Mouse (Mus musculus) neutrophil, adult 5-6 weeks (primary cell): Measurements from ENCODE around the gene BC055324. TPM values are rescaled to one million over a fixed set of nuclear protein-coding genes. Genes with fewer than 3 reads are reported as not detected.

Experiments
- ATAC-seq: fragments of 151-379, 151-347 bp; 2 replicates; pipeline ENCODE4 v1.8.0; 2017; ENCODE audit warnings: mild to moderate bottlenecking, moderate TSS enrichment; ENCODE audit not compliant: insufficient number of reproducible peaks, poor library complexity, low FRiP score, severe bottlenecking; ENCODE audit errors: extremely low read depth
- total RNA-seq: library from RNA; stranded (forward); fragments of 200-1000 nt; gene quantifications from 2 replicates; pipeline ENCODE4 v1.2.3, GENCODE M21; 2017

BC055324 gene
- total RNA-seq, 1 experiment from 2014 or later: 7.7 TPM

DNA sequence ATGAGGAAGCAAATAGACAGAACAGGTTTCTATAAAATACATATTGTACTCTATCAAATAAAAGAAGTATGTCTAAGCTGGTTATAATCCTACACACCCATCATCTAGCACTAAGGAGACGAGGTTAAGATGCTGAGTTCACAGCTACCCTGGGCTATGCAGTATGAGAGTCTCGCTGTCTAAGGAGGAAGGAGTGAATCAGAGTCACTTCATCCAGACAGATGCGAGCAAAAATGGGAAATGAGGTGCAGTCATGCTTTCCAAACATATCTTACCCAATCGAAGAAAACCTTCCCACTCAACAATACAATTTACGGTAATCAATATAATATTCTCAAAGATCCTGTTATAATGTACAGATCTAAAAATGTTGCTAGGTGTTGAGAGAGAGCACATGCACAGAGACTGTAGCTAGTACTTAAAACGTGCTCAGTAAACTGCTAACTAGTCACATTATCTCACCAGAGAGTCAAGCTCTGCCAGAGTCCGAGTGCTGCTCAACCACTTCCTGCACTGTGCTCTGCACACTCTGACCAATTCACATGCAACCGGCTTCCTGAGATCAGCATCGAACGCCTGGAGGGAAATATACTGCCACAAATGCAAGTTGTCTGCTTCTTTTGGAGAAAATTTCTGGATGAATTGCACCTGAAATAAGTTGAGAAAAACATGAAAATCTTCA lies 30.4 kb downstream of the BC055324 start:
- no peak for ATAC-seq

GRCm38 (mm10) chr1:163958036-163958435 lies 36.6 kb downstream of the BC055324 start:
- ATAC-seq: no peak

DNA sequence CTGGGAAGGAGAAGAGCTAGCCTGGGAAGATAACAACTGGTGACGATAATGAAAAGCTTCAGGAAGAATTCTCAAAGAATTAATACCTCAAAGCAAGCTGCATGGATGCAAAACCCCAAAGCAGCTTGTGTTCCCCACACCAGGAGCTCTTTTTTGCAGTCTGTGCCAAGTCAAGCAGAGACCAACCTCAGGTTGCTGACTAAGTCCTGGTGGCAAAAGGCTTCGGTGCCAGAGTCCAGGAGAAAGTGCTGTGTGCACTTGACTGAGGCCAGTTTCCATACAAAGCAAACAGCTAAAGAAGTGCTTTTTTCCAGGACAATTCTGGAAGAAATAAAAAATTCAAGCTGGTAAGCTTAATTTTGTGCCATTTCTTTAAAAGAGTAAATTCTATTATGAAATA lies 41.2 kb downstream of the BC055324 start:
- ATAC-seq: no peak

DNA sequence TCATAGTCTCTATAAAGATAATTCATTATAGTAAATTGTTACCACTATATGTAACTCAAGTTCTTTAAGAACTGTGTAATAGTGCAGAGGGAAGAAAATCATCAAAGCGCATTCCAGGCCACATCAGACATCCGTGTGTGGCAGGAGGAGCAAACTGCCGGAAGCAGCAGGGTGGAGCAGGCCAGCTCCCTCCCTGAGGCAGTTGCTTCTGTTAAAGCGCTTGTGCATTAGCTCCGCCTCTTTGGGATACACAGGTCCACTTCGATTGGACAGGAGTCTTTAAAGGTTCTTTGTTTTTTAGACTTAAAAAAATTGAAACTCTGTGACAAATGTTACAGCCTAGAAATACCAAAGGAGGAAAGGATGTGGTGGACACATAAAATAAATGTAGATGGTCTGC lies 52.5 kb downstream of the BC055324 start:
- no peak for ATAC-seq

- no peak for ATAC-seq
Observed at GRCm38 (mm10) chr1:163934591-163934990, 60.0 kb downstream of the BC055324 start.

GRCm38 (mm10) chr1:163931801-163932200 lies 62.8 kb downstream of the BC055324 start:
- no peak for ATAC-seq

GRCm38 (mm10) chr1:163930458-163930794 lies 64.2 kb downstream of the BC055324 start:
- ATAC-seq: peak; percentile 8; the same call in 1 of the 2 replicates

DNA sequence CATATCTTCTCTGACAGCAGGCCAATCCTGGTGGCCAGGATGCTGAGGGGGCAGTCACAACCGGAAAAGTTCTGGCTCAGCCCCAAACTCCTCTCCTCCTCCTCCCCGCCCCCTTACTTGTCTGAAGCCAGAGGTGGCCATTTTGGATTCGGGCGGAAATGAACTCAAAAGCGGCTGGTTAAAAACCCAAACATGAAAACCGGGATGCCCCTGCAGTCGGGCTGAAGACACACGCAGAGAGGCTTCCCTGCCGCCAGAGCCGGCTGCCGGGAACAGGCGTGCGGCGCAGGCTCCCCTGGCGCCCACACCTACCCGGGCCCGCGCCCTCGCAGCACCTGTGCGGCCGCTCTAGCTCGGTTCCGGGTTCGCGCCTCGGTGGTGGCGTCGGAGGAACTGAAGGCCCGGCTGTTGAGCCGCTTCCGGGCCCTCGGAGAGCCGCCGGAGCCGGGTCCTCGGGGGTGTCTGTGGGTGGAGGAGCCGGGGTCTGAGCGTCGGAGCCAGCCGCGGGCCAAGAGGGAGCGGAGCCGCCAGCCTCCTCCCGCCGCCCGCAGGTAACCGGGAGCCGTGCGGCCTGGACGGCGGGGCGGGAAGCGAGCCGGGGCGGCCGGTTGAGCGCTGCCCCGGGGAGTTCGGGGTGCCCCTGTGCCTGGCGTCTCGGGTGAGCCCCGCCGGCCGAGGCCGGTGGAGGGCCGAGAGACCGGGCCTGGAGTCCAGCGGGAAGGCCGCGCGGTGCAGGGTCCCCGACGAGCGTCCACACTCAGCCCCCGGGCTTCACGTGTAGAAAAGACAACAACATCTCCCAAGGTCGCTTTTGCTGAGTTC lies 64.7 kb downstream of the BC055324 start:
- peak; percentile 81 for ATAC-seq

DNA sequence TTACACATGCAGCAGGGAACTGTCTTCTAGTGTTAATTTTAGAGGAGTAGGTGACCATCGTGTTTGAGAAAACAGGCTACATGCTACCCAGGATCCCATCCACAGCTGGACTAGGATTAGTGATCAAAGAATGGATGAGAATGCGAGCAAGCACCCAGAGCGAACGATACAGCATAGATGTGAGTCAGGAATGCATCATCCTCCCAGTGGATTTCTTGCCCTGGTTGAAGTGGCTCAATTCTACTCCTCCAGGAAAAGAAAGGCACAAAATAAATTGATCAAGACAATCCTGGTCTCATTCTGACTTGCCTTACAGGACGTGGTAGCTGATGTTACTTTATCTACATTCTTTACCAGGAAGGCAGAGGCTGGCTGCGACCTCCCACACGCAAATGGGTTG lies 65.8 kb downstream of the BC055324 start, which contains the start of gene Scyl3:
Gene Scyl3, plus strand, starts transcription at position 255 of the 400 bp plus-strand sequence.
- ATAC-seq: no peak

DNA sequence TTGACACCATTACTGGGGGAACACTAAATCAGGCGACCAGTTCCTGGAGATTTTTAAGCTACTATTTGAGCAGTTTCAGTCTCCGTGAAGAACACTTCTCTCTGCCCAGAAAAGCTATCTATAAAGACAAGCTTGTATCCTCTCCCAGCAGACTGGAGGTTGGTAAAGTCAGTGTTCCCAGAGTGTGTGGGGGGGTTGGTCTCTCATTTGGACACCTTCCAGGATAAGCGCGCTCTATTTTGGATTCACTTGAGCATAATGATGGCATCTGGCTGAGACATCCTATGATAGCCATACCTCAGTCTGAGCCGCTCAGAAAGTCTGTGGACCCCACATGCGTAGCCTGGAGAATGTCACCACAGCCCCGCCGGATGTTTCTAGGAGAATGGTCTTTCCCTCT lies 70.5 kb downstream of the BC055324 start:
- ATAC-seq: no peak

DNA sequence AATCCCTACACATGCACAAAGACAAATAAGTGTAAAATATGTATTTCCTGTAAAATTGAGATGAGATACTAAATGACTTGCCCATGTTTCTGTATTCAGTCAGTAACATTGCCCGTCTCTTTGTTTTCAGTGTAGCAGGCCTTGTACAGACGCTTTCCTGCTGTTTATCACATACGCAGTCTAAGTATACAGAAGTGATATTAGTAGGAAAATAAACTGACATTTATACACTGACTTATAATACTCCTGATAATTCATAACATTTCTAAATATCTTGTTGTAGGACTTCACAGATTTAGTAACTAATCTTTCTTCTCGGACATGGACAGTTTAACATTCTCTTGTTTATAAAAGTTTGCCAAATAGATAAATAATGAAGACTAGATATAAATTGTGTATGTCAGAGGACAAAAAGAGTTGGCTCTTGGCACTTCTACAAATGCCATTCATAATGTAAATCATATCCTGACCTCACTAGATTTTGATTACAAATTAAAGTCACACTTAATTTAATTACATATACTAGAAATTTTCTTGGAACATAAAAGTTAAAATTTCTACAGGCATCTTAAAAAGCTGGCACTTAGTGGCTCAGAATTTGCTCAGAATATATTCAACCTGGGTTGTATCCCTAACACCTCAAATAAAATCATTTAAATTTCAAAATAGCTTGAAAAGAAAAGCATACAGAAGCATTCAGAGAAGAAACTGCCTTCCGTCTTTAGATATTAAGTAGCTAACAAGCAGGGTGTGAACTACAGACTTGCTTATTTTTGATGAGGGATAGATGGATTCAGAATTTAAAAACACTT lies 77.0 kb downstream of the BC055324 start:
- ATAC-seq: no peak

DNA sequence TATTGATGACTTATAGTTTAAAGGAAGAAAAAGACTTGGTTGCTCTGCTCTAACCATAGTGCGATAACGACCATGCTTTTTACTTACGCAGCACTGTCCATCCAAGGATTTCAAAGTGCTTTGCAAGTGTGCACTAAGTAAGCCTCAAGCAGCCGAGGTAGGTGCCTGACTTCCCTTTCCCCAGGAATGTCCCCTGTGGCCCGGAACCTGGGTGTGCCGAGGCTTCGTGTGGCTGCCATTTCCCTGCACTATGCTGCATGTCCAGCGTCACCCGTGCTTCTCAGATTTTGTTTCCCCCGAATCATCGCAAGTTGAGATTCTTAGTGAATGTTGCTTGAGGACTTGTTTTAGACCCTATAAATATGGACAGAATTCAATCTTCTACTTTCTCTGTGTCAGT lies 82.6 kb downstream of the BC055324 start:
- no peak for ATAC-seq

DNA sequence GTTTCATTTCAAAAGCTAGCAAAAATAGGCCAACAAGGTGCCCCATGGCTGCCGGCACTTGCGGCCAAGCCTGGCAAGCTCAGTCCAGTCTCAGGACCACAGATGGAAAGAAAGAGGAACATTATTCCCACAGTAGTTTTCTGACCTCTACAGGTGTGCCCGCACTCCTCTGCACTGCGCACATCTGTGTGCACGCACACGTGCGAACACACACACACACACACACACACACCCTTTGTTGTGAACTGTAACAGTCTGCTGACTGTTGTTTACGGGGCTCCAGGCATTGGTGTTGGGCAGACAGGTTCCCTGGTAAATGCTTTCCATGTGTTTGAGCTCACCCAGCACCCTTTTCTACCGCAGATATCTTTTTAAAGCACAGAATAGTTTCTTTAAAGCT lies 83.8 kb downstream of the BC055324 start:
- no peak for ATAC-seq

GRCm38 (mm10) chr1:163910343-163910742 lies 84.3 kb downstream of the BC055324 start:
- ATAC-seq: peak; percentile 44; the same call in 1 of the 2 replicates

GRCm38 (mm10) chr1:163908389-163908788 lies 86.2 kb downstream of the BC055324 start:
- no peak for ATAC-seq

DNA sequence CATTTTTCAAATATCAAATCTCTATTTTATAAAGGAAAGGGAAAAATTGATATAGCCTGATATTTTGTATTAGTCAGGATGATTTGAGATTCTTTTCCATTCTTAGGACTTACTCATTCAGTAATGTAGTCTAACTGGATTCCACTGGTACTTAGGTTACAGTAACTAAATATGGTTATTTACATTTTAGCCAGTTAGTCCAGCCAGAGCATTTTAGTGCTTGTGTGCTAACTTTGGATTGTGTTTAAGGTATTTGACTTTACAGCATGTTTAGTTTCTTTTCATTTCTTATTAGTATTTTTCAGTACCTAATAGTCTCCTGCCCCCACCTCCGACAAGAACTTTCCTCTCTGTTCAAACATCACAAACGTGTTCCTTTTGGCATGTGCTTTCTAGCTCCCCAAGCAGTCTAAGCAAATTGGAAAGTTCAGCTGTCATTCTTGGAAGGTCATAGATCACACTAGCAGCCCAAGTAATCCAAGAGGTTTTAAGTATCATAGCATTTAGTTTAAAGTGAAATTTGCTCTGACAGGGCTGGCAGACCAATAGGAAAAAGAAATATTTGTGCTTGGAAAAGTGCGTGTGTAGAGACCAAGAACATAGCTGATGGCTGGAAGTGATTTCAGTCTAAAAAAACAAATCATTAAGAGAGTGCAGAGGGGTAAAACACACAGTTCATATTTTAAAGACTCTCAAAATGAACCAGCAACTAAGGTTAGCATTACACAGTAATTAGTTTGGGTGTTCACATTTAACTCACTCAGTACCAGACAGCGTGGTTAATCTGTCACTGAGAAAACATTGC lies 87.4 kb downstream of the BC055324 start:
- ATAC-seq: no peak

- no peak for ATAC-seq
Observed at GRCm38 (mm10) chr1:163903411-163903810, 91.2 kb downstream of the BC055324 start.

DNA sequence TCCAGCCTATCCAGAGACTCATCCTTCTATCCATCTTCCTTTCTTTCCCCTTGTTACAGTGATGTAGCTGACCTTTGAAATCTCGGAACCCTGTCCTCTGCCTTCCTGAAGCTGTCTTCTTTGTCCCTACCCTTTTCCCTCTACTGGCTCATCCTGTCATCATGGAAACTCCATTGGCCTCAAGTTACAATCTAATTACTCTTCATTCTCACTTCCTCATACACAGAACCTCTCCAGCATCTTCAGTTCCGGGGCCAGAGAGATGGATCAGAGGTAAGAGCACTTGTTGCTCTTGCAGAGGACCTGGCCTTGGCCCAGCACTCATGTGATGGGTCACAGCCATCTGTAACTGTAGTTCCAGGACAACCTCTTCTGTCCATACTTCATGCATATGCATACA lies 94.4 kb downstream of the BC055324 start:
- ATAC-seq: no peak

- ATAC-seq: no peak
Observed at GRCm38 (mm10) chr1:163899575-163899974, 95.0 kb downstream of the BC055324 start.
